Mouse (Mus musculus) stomach, postnatal 0 days (tissue): ENCODE results near the gene Myh6. TPM values are rescaled to one million over a fixed set of nuclear protein-coding genes. Genes with fewer than 3 reads are reported as not detected.
"Not testable (repeated sequence)": the region's sequence is repeated elsewhere in the genome, so short reads cannot be mapped to it uniquely, and the experiment has no call there.

Experiments used
- ATAC-seq: fragments of 200-750 bp; cut with Nextera tagmentation; 2 replicates; pipeline ENCODE4 v1.8.0; 2017; ENCODE audit not compliant: low FRiP score, low TSS enrichment
- DNase-seq: peaks from one replicate; pipeline ENCODE4 v3.0.0-alpha.2; 2016; ENCODE audit warnings: low spot score
- H3K27ac ChIP-seq: fragments of 300-500 bp; sonication (generic); replicated peaks from 2 replicates; pipeline ENCODE4 v1.5.1; 2014; ENCODE audit warnings: mild to moderate bottlenecking, control low read depth
- H3K27me3 ChIP-seq: fragments of 300-500 bp; sonication (generic); 2 replicates; pipeline ENCODE4 v1.6.1; 2014; ENCODE audit warnings: low read length; ENCODE audit not compliant: control insufficient read depth, insufficient read depth
- H3K36me3 ChIP-seq: fragments of 300-500 bp; sonication (generic); 2 replicates; pipeline ENCODE4 v1.6.1; 2014; ENCODE audit warnings: low read length, mixed read lengths; ENCODE audit not compliant: control insufficient read depth, insufficient read depth
- H3K4me1 ChIP-seq: fragments of 300-500 bp; sonication (generic); replicated peaks from 2 replicates; pipeline ENCODE4 v1.6.1; 2014; ENCODE audit warnings: antibody characterized with exemption; ENCODE audit not compliant: control insufficient read depth, insufficient read depth
- H3K4me2 ChIP-seq: fragments of 300-500 bp; sonication (generic); replicated peaks from 2 replicates; pipeline ENCODE4 v1.6.1; 2014; ENCODE audit warnings: low read depth, mild to moderate bottlenecking, control low read depth, moderate library complexity
- H3K4me3 ChIP-seq: fragments of 300-500 bp; sonication (generic); 2 replicates; pipeline ENCODE4 v1.5.1; 2014; ENCODE audit warnings: low read depth, low read length, control low read depth
- H3K9ac ChIP-seq: fragments of 300-500 bp; sonication (generic); 2 replicates; pipeline ENCODE4 v1.6.1; 2014; ENCODE audit warnings: mild to moderate bottlenecking, low read length, control low read depth, mixed read lengths
- H3K9me3 ChIP-seq: fragments of 300-500 bp; sonication (generic); 2 replicates; pipeline ENCODE4 v1.6.1; 2016; ENCODE audit warnings: low read length; ENCODE audit not compliant: control insufficient read depth
- CTCF ChIP-seq: IDR thresholded peaks from 2 replicates; pipeline ENCODE4 v1.5.1; 2016; ENCODE audit warnings: antibody characterized with exemption, low read depth, mild to moderate bottlenecking, moderate library complexity
- EP300 ChIP-seq: optimal IDR thresholded peaks from 2 replicates; pipeline ENCODE3; 2016; ENCODE audit warnings: antibody characterized with exemption
- WGBS: fragments of 180-500 bp; shearing (Covaris S2); extraction: QIAGEN DNeasy Blood & Tissue Kit; methylation state at CpG from one replicate; pipeline ENCODE4 v1.1.7; 2014; 5-methylcytosine and 5-hydroxymethylcytosine counted together
- polyA plus RNA-seq: library from polyadenylated mRNA; unstranded; fragments of >200 nt; fragmentation: Nextera tagmentation; extraction: Ambion mirVana; gene quantifications from 2 replicates; pipeline ENCODE4 v1.2.1, GENCODE M21; 2015

The Myh6 gene
- polyA plus RNA-seq, 1 experiment from 2014 or later: 0.29 TPM

GRCm38 (mm10) chr14:54976633-54977032 is 9.9 kb upstream of the Myh6 start, which contains the start of gene Gm17428:
Gm17428 (plus strand) TSS chr14:54976933.
- no peak within 1 kb of the TSS for H3K27ac ChIP-seq
- H3K36me3 ChIP-seq: no peaks in the 10 kb centered on the region
- H3K4me3 ChIP-seq: no peak within 1 kb of the TSS
- no peaks in the 10 kb centered on the region for H3K27me3 ChIP-seq
- H3K9me3 ChIP-seq: no peaks in the 10 kb centered on the region
- no peaks in the 10 kb centered on the region for H3K4me1 ChIP-seq
- no peak within 1 kb of the TSS for H3K4me2 ChIP-seq
- WGBS: 66% methylated on average over 1 of the region's 1 CpGs
- no peak for ATAC-seq
- TF ChIP-seq EP300: no peak
- no peak for TF ChIP-seq CTCF
- no peak within 1 kb of the TSS for H3K9ac ChIP-seq
- no peak for DNase-seq

DNA sequence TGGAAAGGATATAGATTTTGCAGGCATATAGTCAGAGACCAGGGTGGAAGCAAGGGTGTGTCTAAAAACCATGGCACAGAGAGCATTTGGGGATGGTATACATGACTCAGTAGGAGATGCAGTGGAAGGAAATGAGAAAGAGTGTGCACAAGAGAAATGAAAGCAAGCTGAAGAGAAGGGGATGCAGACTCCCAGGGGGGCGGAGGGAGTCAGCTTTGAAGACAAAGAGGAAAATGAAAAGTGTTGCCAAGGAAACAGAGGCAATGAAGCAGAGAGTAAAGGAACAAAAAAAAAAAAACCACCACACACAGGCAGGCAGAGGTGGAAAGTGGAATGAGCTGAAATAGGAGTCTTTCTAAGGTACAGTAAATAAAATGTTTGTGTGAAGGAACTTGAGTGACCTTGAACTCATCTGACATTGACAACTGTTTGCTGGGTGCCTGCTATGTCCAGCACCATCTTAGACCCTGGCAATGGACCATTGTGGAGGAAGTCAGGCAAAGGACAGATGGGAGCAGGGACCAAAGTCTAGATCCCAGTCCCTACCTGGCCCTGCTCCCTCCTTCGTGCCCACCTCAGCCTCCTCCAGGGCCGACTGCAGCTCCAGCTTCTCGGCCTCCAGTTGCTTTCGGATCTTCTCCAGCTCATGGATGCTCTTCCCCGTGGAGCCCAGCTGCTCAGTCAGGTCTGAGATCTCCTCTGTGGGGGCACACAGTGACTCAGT is 7.5 kb upstream of the Myh6 start:
- no peak for ATAC-seq
- Histone ChIP-seq H3K27ac (no peak overlapping the region), H3K9ac (no peak overlapping the region), H3K9me3 (no peaks in the 10 kb centered on the region), H3K4me1 (no peaks in the 10 kb centered on the region), H3K36me3 (no peaks in the 10 kb centered on the region), H3K4me2 (no peak overlapping the region), H3K4me3 (no peak overlapping the region), H3K27me3 (no peaks in the 10 kb centered on the region)
- TF ChIP-seq CTCF: no peak
- TF ChIP-seq EP300: no peak
- 91% methylated on average over 6 of the region's 6 CpGs for whole genome bisulfite sequencing
- no peak for DNase-seq

DNA sequence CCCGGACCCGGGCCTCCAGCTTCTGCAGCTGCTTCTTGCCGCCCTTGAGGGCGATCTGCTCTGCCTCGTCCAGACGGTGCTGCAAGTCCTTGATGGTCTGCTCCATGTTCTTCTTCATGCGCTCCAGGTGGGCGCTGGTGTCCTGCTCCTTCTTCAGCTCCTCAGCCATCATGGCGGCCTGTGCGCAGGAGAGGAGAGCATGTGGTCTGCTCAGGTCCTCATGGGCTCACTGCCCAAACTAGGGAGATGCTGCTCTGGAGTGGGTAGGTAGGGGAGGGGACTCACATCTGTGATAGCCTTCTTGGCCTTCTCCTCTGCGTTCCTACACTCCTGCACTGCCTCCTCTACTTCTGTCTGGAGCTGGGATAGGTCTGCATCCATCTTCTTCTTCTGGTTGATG is 6.1 kb upstream of the Myh6 start:
- not testable (repeated sequence) for H3K27ac ChIP-seq, H3K27me3 ChIP-seq, H3K9ac ChIP-seq, H3K9me3 ChIP-seq, H3K4me3 ChIP-seq, H3K4me1 ChIP-seq, DNase-seq, H3K4me2 ChIP-seq, H3K36me3 ChIP-seq, ATAC-seq
- WGBS: 91% methylated on average over 7 of the region's 11 CpGs

- no peak for DNase-seq
- Histone ChIP-seq H3K27ac (no peak overlapping the region), H3K9ac (no peak overlapping the region), H3K9me3 (no peaks in the 10 kb centered on the region), H3K4me2 (no peak overlapping the region), H3K36me3 (no peaks in the 10 kb centered on the region), H3K27me3 (no peaks in the 10 kb centered on the region), H3K4me1 (no peaks in the 10 kb centered on the region), H3K4me3 (no peak overlapping the region)
- TF ChIP-seq CTCF (no peak), EP300 (no peak)
- no peak for ATAC-seq
Observed at GRCm38 (mm10) chr14:54968344-54968743, 1.6 kb upstream of the Myh6 start.

DNA sequence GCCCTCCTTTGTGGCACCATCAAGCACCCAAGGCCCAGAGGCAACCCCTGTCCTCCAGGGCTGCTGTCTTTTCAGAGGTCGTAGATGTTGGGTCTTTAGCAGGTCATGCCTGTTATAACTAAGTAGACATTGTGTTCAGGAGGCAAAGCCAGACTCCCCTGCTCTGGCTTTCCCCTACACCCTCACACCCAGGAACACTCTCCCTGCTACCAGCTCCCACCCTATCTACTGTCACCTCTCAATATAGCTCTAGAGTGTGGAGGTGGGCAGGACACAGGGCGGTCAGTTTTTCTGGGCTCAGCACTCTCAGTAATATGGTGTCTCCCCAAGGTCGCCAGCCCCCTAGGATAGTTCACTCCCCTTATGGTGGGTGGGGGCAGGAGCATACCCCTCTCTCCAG is 1.1 kb upstream of the Myh6 start:
- no peaks in the 10 kb centered on the region for H3K36me3 ChIP-seq
- no peaks in the 10 kb centered on the region for H3K9me3 ChIP-seq
- 86% methylated on average over 3 of the region's 3 CpGs for WGBS
- H3K4me2 ChIP-seq: no peak overlapping the region
- no peaks in the 10 kb centered on the region for H3K4me1 ChIP-seq
- H3K9ac ChIP-seq: no peak overlapping the region
- no peak for DNase-seq
- H3K4me3 ChIP-seq: no peak overlapping the region
- no peak overlapping the region for H3K27ac ChIP-seq
- no peak for TF ChIP-seq CTCF
- no peak for TF ChIP-seq EP300
- H3K27me3 ChIP-seq: no peaks in the 10 kb centered on the region
- ATAC-seq: no peak

DNA sequence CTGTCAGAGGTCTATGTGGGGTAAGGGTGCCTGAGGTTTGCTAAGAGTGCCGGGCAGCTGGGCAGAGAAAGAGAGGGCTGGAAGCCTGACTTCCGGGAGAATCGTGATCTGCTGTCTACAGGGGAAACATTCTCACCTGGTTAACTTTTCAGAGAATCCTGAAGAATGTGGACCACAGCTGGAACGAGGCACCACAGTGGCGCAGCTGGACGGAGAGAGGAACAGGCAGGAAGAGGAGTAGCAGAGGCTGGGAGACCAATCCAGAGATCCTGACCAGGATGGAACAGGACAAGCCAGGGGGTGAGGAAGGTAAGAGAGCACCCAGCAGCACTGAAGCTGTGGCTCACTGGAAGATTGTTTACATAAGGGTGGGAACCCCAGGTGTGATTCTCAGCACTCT is 1.1 kb downstream of the Myh6 start:
- Histone ChIP-seq H3K4me2 (no peak overlapping the region), H3K9me3 (no peaks in the 10 kb centered on the region), H3K27me3 (no peaks in the 10 kb centered on the region), H3K9ac (no peak overlapping the region), H3K4me1 (no peaks in the 10 kb centered on the region), H3K4me3 (no peak overlapping the region), H3K27ac (no peak overlapping the region), H3K36me3 (no peaks in the 10 kb centered on the region)
- TF ChIP-seq CTCF (no peak), EP300 (no peak)
- ATAC-seq (no peak), DNase-seq (no peak)
- 54% methylated on average over 6 of the region's 6 CpGs for WGBS
